Mouse (Mus musculus) skeletal muscle tissue, adult 2 months (tissue): ENCODE data around the gene Mcam.

ENCODE experiments used
- DNase-seq: peaks from one replicate; pipeline ENCODE4 v3.0.0-alpha.2; 2012; ENCODE audit warnings: low read depth, low spot score

The Mcam gene

DNA sequence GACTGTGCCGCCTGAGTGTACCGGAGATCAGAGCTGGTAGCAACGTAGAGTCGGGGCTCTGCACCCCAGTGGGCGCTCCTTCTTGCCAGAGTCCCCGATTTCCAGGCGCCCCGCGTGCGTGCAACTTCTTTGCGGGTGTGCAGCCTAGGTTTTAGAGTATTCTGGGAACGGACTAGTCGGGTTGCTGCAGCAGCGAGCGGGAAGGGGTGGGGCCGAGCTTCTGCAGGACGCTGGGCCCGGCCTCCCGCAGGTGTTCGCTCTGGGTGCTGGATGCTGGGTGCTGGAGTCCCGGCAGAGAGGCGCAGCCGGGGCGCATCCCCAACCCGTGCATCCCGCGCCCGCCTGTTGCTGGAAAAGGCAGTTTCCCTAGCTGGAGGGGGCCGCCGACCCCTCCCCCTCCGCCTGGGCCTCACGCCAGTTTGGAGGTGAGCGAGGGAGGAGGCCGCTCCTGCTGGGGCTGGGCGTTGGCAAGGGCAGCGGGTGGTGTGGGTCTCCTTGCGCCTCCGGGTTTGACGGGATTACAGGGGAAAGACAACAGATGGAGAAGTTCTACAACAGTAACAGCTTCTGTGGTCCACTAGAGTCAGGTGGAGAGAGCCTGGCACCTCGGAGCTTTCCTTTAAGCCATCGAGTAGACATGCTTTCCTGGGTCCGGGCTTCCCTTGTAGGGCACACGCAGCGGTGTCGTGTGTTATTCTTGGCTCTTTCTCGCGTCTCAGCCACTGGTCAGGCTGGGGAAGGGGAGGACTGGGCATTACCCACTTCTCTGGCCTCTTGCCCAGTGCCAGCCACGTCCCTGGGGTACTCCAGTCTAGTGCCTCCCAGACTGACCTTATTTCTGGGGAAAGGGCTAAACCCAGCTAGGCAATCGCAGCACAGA lies 822 bp downstream of the Mcam start:
- no peak for DNase-seq

DNA sequence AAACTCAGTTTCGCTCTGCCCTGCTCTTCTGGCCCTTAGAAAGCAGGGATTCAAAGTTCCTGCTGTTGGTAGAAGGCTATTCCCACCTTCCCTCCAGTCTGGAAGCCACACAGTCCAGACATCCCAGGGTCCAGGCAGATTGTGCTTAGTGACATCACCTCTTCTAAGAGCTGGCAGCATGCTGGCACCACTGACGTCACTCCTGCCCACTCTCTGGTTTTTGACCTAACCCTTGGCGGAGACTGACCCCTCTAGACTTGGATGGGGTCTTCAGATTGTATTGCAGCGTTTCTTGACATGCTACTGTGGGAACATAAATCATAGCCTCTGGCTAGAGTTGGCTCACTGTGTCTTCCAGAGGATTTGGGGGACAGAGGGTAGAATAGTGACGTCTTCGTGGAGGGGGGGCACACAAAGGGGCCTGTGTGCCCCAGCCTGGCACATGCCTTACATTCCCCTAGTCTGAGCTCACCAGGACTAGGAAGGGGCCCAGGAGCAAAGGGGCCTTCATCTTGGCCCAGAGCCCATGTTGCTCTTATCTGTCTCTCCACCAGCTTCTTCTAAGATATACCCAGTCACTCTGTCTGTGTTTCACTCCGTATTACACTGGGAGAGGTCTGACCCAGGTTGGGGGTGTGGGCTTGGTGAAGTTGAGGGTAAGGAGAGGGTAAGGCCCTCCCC lies 1.6 kb downstream of the Mcam start:
- no peak for DNase-seq

DNA sequence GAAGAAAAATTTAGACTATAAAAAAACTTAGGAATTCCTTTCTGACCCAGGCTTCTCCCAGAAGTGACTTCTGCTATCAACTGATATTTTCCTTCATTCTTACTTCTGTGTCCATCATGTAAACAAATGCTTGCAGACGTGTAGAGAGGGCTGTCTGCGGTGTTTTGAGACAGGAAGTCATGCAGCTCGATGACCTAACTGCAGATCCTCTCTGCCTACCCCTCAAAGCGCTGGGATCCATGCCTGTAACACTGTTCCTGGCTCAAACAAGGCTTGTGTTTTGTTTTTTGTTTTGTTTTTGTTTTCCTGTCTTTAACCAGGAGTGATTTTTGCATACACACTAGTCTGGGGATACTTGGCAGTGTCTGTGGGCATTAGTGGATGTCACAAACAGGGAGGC lies 3.6 kb downstream of the Mcam start:
- DNase-seq = no peak

DNA sequence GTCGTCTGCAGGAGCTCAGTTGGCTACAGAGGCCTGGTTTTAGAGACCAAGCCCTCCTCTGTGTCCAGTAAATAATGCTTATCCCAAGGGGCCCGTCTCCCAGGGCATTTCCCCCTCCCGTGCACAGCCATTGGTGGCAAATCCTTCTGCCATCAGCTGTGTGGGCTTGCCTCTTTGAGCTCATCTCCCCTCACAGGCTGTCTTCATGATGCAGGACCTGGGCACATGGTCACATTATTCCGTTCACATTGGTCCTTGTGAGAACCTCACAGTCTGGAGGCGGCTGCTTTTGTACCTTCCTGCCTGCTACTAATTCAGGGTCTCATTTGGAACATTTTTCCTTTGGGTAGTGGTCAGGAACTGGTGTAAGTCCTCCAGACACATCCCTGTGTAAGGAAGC lies 7.7 kb downstream of the Mcam start:
- DNase-seq = no peak

DNA sequence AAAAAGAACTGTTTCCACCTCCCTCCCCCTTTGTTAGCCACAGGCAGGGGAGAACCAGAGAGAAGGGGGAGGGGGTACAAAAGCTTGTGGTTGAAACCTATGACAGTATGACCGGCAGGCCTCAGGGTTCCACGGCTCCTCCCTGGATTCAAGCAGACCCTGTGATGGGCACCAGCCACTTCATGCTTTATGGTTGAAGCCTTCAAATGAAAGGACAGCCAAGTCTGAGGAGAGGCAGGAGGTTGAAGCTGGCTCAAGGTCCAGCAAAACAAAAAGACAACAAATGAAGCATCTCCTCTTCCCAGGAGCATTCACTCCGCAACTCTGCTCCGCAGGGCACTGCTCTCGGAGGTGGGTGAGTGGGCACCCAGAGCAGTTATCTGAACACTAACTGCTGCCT lies 9.2 kb downstream of the Mcam start:
- DNase-seq = no peak

DNA sequence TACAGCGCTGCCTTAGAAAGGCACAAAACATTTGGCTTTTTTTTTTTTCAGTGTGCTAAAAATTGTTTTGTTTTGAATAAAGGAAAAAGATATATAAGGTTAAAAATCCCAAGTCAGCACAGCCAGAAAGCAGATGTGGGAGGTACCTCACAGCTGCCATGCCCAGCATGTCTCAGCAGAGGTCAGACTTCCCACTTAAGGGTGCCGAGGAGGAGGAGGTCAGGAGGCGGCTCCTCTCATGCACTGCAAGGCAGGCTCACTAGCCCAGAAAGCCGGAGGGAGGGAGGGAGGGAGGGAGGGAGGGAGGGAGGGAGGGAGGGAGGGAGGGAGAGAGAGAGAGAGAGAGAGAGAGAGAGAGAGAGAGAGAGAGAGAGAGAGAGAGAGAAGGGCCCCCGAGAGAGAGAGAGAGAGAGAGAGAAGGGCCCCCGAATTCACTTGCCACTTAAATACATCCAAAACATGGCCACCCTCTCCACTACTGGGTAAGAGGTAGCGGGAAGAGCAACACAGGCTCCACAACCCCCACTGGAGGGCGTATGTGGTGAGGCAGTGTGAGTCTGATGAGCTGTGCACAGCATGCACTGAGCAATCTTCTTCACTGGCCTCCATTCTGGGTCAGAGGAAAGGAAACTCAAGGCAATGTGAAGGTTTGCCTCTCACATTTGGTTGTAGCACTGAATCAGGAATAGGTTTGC lies 9.9 kb downstream of the Mcam start:
- no peak for DNase-seq

DNA sequence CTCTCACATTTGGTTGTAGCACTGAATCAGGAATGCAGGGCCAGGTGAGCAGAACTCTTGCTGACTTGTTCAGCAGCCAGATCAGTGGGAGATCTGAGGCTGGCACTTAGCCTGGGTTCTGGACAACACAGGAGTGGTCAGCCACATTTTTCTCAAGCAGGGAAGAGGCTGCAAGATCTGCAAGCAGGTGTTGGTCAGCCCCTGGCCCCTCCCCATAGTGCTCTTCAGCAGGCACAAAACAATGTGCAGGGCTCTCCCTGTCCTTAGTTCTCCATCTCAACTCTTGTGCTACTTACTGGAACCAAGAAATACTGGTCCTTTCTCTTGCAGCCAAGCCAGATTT lies 10.4 kb downstream of the Mcam start:
- DNase-seq = no peak

DNA sequence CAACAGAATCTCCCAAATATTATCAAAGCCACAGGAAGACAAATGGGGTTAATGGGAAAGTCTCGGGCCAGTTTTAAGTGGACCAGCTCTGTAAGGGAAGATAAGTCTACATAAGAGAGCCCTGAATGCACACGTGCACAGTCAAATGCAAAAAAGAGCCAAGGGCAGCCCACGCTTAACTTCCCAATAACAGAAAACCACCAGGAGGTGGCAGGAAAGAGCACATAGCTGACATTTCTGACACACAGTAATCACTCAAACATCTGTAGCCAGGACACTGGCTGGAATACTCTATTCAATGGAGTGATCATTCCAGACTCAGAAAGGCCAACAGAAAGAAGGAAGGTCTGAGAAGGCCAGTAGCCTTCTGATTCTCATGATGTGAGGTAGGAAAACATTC lies 13.0 kb downstream of the Mcam start:
- no peak for DNase-seq

DNA sequence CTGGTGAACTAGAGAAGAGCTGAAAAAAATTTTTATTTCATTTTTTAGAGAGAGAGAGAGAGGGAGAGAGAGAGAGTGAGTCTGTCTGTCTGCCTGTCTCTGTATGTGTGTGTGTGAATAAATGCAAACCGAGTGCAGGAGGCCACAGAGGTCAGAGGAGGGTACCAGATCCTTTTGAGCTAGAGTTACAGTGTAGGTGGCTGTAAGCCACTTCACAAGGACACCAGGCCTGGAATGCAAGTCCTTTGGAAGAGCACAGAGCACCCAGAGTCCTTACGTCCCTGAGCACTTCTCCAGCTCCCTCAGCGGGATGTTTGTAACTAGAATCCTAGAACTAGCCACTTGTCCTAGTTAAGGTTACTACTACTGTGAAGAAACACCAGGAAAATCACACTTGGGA lies 25.6 kb downstream of the Mcam start:
- peak; percentile 58 for DNase-seq

DNA sequence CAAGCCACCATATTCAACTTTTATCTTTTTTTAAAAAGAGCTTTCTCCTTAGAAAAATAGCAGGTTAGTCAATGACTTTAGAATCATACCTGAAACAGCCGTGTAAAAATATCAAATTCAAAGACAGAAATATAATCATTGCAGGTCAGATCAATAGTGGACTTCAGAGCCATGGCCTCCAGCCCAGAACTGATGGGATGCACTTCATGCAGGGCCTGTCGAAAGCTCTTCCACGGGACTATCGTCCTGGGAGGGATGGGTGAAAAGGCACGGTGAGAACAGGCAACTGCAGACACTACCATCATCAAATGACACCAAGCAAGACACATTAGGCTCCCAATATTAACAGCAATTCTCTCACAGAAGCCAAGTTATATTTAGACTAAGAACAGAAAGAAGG lies 34.7 kb downstream of the Mcam start:
- DNase-seq = no peak

DNA sequence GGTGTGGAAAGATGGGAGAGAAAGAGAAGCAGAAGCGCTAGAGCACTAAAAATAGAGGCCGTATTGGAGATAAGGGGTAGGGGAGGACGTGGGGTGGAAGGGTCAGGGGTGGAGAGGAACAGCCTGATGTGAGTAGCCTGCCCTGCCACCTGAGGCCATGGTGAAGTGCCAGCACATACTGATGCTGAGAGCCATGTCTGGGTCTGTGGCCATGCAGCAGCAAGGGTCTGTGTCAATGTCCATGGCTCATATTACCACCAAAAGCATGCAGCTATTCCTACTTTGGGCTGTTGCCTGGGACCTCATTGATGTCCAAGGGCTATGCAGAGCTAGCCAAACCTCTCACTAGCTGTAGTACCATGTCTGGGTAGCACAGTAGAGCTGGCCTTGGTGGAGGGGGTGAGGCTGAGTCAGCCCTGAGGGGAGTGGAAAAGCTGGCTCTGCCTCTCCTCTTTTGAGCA lies 36.5 kb downstream of the Mcam start:
- DNase-seq = peak; percentile 57

DNA sequence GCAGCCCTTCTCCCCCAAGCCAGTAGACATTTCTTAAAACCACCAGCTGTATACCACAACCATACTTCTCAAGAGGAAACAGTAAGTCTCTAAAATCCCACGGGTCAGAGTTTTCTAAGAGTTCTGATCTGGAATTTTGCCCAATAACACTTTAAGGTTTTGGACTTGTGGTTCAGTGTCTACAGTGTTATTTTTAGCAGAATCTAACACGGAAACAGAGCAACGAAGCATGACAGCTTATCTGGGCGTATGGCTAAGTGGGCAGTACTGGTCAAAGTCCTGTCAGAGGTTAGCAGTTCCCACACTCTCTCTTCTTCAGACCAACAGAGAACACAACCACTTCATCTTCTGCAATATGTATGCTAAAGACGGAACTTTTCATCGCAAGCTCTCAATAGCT lies 41.3 kb downstream of the Mcam start:
- no peak for DNase-seq

DNA sequence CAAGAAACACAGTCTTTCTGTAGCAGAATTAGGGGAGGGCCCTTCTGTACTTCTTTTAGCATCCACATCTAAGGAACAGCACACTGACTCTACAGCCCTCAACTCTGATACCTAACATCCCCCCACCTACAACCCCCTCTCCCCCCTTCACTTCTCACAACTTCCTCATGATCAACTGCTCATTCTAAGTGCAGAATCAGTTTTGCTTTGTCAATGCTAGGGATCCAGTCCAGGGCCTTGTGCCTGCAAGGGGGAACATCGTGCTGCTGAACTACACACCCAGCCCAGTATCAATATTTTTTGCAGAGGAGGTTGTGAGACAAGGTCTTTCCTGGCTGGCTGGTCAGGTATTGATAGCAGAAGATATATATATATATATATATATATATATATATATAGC lies 41.7 kb downstream of the Mcam start:
- no peak for DNase-seq

DNA sequence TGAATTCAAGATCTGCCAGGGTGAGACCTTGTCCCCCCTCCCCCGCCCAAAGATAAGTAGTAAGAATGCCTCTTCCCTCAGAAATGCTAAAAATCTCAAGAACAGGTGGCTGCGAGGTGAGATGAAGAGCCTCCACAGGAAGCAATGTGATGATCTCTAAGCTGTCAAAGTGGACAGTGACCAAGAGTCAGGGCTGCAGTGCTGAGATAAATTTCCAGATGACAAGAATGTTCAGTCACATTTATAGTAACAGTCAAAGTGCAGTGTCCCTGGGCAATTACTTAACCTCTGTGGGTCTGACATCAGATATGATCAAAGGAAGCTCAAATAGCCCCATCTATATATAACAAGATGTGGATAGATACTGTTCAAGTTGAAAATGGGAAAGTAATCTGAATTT lies 43.1 kb downstream of the Mcam start:
- peak; percentile 17 for DNase-seq

DNA sequence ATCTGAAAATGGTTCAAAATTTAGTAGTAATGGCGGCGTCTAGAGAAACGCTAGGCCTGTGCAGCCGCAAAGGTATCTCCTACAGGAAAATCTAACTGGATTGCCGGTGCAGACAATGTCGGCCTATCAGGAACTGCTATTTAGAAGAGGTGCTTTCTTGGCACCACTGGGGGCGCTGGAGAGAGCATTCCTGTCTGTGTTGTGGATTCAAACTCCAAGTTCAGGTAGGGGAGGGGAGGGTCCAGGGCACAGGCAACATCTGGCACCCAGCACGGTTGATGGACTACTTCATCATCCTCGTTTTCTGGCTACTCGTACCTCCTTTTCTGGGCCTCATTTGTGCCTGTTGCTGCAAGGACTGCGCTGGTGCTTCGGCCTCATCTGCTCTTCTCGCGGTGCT lies 44.1 kb downstream of the Mcam start:
- DNase-seq = no peak

DNA sequence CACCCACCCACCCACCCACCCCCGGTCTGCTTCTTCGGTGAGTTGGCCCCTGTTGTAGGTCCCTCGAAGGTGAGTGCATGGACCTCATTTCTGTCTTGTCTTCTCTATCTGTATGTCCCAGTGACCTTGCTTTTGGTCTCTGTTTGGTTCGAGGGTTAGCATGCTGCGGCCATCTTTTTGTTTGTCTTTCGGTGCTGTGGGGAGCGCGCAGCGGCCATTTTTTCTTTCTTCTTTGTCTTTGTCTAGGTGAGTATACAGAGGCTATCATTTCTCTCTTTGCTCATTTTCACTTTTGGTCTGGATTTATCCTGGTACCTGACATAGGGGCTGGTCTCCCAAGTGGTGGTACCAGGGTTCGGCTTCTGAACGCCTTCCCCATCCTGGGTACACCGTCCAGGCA lies 44.5 kb downstream of the Mcam start:
- no peak for DNase-seq

DNA sequence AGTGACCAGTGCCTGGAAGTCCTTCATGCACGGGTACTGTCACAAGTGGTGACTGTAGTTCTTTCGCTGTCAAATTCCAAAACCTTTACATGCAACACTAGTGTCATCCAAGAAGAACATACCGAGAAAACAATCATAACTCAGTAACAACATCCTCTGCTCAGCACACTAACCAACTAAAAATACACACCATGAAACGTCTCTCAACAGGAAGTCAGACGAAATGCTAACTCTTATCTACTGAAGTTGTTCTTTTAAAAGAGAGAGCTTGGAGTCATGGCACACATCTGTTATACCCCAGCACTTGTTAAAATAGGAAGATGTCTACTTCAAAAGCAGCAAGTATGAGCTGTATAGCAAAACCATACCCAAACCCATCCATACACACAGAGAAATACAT lies 47.3 kb downstream of the Mcam start:
- DNase-seq = no peak

DNA sequence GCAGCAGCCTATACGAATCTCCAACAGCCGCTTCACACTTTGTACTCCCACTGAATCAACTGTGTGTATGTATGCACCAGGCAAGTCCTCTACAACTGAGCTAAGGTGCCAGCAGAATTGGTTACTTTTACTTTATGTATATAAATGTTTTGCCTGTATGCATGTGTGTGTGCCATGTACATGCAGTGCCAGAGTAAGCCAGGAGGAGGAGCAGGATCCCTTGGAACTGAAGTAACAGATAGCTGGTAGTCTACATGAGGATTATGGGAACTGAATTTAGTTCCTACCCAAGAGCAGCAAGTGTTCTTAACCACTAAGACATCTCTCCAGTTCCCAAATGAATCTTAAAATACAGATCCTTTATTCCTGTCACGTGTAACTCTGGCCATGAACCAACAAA lies 48.0 kb downstream of the Mcam start:
- no peak for DNase-seq

DNA sequence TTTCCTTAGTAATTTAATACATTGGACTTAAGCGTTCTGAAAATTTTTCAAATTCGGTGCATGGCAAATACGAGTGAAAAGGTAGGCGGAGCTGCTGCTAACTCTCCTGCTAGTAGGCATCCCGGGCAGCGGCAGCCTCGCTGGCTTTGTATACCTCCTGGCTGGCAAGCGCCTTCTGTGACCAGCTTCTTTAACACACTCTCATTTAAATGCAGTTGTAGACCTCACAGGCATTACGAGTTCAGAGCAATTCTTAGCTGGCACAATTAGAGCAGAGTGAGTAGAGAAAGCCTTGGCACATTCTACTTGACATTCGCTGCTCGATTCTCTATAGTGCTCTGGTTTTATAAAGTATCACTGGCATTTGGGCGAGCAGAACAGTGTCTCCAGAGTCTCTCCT lies 54.0 kb downstream of the Mcam start:
- no peak for DNase-seq

DNA sequence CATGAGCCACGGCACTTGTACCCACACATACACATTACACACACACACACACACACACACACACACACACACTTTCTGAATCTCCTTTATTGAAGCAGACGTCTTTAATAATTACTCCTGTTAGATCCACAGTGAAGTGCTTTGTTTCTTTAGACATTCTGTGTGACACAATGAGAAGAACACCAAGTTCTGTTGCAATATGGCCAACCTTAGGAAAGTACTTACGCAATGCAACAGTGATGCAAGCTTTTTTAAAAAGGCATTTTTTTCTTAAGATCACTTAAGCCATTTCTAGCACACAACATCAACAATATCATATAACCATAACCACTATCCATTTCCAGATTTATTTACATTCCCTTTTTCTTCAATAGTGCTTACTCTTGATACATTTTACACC lies 56.9 kb downstream of the Mcam start:
- peak; percentile 16 for DNase-seq

DNA sequence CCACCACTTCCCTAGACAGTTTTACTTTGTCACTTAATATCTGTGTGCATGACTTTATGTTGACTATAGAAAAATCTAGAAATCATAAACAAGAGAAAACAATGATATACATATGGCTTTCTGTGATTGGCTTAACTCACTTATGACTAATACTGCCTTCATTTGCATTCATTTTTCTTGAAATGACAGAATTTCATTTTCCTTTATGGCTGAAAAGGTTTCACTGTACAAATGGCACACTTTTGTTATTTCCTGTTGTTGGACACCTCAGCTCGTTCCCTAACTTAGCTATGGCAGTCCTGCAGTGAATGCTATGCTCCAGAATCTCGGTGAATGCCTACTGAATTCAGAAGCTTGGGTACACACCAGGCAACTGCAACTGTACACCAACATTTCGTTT lies 58.0 kb downstream of the Mcam start:
- DNase-seq = no peak
